Mouse (Mus musculus) thymus, postnatal 10 days (tissue): ENCODE data around the gene Slc4a8.
A peak's percentile ranks its signal among the peaks of the same experiment; 100 is the strongest.

ENCODE experiments used
- DNase-seq, 2 experiments: peaks; one replicate each; pipeline ENCODE4 v3.0.0; 2021; ENCODE audit warnings: low spot score in 2 of 2

The Slc4a8 gene

GRCm38 (mm10) chr15:100829775-100830174 lies 68.2 kb downstream of the Slc4a8 start:
- no peak for DNase-seq

- peak in 1 of 2 experiments; percentile 46 for DNase-seq
These were observed 69.1 kb downstream of the Slc4a8 start for GRCm38 (mm10) chr15:100830682-100831081.

GRCm38 (mm10) chr15:100832144-100832543 lies 70.6 kb downstream of the Slc4a8 start:
- DNase-seq = no peak

DNA sequence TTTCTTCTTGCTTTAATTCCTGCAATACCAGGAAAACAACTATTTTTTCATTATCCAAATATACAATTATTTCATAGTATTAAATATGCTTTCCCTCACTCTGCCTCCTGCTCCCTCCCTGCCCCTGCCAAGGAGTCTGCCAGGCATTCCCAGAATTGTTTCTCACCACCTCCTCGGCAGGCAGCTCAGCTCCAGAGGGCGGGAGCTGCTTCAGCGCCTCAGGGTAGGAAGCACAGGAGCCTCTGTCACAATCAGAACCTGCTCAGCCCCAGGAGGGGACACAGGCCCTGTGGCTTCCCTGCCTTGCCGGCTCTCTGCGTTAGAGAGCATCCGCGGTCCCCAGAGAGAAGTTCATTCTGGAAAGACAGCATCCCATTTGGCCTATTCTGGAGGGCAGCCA lies 71.2 kb downstream of the Slc4a8 start:
- DNase-seq = no peak

DNA sequence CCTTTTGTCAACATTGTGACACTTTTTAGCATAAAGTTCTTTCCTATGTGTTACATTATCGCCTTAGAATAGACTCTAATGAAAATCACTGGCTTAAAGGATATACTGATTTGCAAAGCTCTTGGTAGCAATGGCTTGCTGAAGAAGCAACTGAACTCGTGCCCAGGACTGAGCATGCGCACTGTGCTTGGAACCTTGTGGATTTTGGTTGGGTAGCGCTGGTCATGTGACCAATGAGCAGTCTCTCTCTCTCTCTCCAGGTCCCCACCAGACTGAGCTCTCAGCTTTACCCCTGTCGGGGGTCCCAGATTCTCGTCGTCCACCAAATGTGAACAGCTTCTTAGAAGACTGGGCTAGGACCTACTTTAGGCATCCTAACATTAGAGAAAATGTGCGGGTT lies 75.2 kb downstream of the Slc4a8 start:
- DNase-seq = no peak

GRCm38 (mm10) chr15:100838607-100839207 lies 77.2 kb downstream of the Slc4a8 start:
- DNase-seq = peak in 1 of 2 experiments; percentile 34

GRCm38 (mm10) chr15:100844336-100844735 lies 82.8 kb downstream of the Slc4a8 start:
- peak in 1 of 2 experiments; percentile 12 for DNase-seq

DNA sequence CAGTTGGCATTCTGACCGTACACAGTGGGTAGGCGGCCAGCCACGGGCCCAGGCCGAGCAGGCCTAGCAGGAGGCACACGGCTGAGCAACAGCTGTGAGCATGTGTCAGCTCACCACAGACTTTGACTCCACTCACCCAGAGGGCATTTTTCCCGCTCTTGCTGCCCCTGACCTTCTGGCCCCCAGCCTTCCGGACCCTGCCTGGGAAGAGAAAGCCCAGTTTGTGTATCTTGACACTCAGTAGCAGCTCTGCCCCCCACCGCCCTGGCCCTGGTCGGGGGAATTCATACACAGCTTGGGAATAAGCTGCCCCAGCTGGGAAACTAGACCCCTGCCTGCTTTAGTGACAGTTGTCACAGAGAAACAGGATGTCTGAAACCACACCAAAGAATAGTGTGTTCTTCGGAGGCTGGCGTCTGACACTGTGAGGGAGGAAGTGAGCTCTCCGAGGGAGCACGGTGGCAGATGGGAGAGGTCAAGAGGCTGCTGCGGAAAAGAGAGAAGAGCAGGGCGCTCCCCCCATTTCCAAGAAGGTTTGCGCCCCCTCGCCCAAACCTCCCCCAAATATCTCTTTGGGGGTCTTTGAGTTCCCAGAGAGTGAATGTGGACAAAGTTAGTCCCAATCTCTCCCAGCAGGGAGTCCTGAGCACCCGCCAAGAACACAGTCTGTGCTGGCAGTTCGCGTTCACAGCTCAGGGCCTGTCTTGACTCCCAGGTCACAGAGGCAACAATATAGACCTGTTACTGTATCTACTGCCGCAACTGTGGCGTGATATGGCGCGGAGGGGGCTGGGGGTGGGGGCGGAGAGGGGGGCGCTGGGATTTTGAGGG lies 83.7 kb downstream of the Slc4a8 start:
- DNase-seq = peak; percentile 76 to 79

GRCm38 (mm10) chr15:100847193-100847592 lies 85.6 kb downstream of the Slc4a8 start:
- no peak for DNase-seq

DNA sequence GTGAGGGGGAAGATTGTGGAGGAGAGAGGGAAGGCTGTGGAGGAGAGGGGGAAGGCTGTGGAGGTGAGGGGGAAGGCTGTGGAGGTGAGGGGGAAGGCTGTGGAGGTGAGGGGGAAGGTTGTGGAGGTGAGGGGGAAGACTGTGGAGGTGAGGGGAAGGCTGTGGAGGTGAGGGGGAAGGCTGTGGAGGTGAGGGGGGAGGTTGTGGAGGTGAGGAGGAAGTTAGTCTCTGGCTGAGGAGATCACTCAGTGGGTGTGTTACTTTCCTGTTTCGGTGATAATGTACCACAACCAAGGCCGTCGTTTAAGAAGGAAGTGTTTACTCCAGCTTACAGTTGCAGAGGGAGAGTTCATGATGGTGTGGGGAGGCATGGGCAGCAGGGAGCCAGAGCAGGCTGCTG lies 96.0 kb downstream of the Slc4a8 start:
- no peak for DNase-seq

- no peak for DNase-seq
These were observed 99.3 kb downstream of the Slc4a8 start for GRCm38 (mm10) chr15:100860856-100861255.

DNA sequence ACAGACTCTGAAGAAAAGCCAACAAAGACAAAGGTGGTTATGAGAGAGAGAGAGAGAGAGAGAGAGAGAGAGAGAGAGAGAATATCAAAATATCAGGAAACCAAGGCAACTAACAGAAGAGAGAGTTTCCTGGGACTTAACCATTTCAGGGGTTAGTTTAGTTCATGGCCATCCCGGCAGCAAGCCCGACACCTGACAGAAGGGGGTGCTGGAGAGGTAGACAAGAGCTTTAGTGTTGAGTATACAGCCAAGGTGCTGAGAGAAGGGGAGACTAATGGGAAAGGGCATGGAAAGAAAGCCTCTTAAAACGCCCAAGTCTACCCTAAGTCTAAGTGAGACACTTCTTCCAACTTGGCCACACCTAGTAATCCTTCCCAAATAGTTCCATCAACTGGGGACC lies 104.0 kb downstream of the Slc4a8 start:
- DNase-seq = no peak

DNA sequence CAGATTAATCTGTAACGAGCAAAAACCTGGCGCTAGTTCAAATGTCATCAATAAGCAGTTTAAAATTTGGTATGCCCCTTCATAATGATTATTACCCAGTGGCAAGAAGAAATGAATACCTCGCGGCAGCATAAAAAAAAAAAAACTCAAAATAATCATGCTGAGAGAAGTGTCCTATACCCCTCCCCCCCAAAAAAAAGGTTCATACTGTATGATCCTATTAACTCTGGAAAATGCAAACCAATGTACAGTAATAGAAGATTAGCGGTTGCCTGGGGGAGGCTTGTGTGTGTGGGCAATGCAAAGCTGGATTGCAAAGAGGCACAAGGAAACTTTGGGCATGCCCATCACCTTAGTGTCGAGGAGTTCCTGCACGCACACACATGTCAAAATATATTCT lies 108.0 kb downstream of the Slc4a8 start, which contains the start of gene Scn8a:
Gene Scn8a (plus strand): TSS at position 301 of the 400 bp plus-strand sequence.
- DNase-seq = no peak

DNA sequence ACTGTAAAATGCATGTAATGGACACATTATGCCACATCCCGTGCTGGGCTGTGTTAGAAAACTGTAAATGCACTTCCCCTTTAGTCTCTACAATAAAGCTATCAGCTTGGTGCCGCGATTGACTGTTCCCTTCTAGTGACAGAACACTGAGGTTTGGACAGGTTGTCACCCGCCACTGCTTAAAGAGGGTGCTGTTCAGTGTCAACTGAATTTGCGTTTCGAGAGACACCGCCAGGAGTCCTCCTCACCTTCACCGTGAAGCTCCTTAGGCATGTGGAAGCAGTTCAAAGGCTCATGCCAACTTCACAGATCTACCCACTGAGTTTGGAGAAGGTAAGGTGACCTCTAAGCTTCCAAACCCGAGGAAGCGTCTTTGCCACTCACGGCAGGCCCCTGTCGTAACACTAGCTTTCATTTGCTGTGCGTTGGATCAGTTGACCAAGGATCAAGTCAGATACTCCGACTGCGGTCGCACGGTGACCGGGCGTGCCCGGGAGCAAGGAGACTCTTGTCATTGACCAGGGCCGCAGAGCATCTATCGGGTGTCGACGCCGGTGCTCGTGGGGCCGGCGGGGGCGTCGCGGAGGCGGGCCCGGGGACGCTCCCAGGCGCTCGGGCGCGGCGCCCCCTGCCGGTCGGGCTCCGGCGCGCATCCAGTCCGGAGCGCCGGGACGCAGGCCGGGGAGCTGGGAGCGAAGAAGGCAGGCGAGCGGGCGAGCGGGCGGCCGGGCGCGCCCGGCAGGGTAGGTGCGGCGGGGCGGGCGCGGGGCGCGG lies 108.6 kb downstream of the Slc4a8 start:
- peak in 1 of 2 experiments; percentile 60 for DNase-seq

- DNase-seq = no peak
These were observed 109.2 kb downstream of the Slc4a8 start for GRCm38 (mm10) chr15:100870775-100871106.

DNA sequence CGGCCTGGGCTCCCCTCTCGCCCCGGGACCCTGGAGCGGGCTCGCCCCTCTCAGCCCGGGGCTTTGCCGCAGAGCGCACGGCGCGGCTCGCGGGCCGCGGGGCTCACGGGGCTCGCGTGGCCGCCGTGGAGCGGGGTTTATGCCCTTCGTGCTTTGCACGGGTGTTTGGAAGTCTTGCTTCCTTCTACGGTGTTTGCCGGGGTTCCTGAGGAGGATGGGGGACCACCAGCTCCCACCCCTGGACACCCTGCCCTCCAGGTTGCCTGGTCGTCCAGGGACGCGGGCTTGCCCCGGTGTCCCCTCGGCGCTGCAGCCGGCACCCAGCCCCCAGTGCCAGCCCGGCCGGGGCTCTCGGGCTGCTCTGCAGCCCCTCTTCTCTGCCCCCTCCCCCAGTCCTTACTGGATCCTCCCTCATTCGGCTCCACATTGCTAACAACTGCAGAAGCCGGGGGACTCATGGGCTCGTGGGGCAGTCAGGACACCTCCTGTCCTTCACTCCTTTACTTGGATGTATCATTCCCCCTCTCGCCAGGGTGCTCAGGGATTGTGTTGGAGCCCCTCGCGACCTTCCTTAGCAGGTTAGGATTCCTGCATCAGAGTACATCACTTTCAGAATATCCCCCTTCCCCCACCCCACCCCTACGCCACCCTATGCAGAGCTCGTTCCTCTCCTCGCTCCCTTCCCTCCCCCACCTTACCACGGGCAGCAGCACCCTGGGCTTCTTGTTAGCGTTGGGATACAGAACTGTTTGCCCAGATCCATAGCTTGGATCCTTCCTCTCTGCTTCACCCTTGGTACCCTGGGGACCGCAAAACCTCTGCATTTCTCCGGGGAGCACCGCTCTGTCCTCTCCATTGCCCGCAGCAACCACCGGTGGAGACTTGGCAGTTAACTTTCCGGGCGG lies 109.8 kb downstream of the Slc4a8 start:
- no peak for DNase-seq

DNA sequence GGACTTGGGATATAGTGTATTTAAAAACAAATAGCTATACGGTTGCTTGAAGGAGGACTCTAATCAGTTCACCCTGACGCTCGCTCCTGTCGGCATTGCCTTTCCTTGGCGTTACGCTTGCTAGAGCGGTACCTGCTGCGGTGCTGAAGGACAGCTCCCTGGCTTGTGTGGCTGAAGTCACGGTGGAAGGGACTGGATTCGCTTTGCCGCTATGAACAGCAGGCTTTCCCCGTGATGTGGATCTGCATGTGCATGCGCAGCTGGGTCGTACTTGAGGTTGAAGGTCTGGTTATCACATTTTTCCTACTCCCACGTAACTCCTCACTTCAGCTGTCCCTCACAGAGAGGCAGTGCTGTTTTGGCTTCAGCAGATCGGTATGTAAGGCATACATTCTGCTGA lies 111.6 kb downstream of the Slc4a8 start:
- peak; percentile 28 to 70 for DNase-seq
